Mouse (Mus musculus): ENCODE measurements at regions not wholly inside any gene's neighbourhood (a gene's known extent, or its start where the extent isn't known, plus 50 kb on each side); places are given as distances from the start of the nearest gene placed in this dataset.

DNA sequence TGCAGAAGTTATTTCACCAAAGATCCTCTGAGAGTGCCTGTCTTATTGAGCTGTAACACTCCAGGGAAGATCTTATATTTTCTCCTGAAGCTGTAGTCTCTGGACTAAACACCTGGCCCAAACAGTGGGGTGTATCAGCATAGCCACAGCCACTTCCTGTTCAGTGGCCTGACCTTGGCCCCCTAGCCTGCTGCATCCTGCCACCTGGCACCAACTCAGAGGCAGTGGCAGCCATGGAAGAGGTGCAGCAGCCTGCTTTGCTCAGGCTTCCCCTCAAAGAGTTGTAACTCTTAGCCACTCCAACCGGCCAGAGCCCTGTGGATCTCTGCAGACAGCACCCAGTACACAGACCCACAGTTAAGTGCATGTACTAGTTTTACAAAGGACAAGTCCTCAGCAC, 58.9 kb upstream of the Diaph2 start:
- no peaks in the 10 kb centered on the region for H3K9me3 ChIP-seq (ENCODE audit: low read length)
- no peak for TF ChIP-seq POU5F1 (IDR thresholded peaks at IDR 0.05; ENCODE audit: borderline replicate concordance, low read length)
- no peak for TF ChIP-seq NANOG (IDR thresholded peaks at IDR 0.05; ENCODE audit: borderline replicate concordance, low read length)
- no peak for TF ChIP-seq CTCF (conservative IDR thresholded peaks at IDR 0.05; ENCODE audit: low read length)
- H3K4me1 ChIP-seq (replicated peaks; ENCODE audit: low read depth, low read length) = peaks cover 6% of the 10 kb centered on the region
- no peak overlapping the region for H3K4me3 ChIP-seq (replicated peaks; ENCODE audit: low read length)
- no peaks in the 10 kb centered on the region for H3K27me3 ChIP-seq (ENCODE audit: insufficient read depth, low read length)
- no peaks in the 10 kb centered on the region for H3K36me3 ChIP-seq (ENCODE audit: insufficient read depth, low read length)

All from E14TG2a.4 (cell line).